ENCODE assay signal across 8 mouse cellular contexts in genomic region chr8:85554391-85555180, GRCm38 (mm10). TPM values are rescaled to one million over a fixed set of nuclear protein-coding genes. Genes with fewer than 3 reads are reported as not detected.
DNase-seq lines count a peak whose midpoint lies in the region; ATAC-seq lines count a peak whose summit lies in the region.

No protein-coding gene starts in this region.

- H3K9ac ChIP-seq in intestine, embryonic 15.5 days, result peak overlapping the region; percentile 94
- peak overlapping the region; percentile 91 for H3K9ac ChIP-seq in liver, embryonic 12.5 days
- peak overlapping the region; percentile 91 for H3K9ac ChIP-seq in neural tube, embryonic 11.5 days (ENCODE audit: low read length)

- no peaks in the 10 kb centered on the region for H3K9me3 ChIP-seq in intestine, embryonic 15.5 days
- H3K9me3 ChIP-seq in liver, embryonic 12.5 days (replicated peaks), result no peaks in the 10 kb centered on the region
- no peaks in the 10 kb centered on the region for H3K9me3 ChIP-seq in neural tube, embryonic 11.5 days (ENCODE audit: control insufficient read depth, low read length)

- H3K4me1 ChIP-seq in intestine, embryonic 15.5 days (replicated peaks), result no peaks in the 10 kb centered on the region
- H3K4me1 ChIP-seq in liver, embryonic 12.5 days, result peaks cover 34% of the 10 kb centered on the region
- H3K4me1 ChIP-seq in neural tube, embryonic 11.5 days (ENCODE audit: control insufficient read depth, insufficient read depth, low read length), result 0 out of 2 replicates have a peak, but pooled peaks cover 3% of the 10 kb centered on the region

- no peaks in the 10 kb centered on the region for H3K36me3 ChIP-seq in intestine, embryonic 15.5 days
- peaks cover 39% of the 10 kb centered on the region for H3K36me3 ChIP-seq in liver, embryonic 12.5 days
- no peaks in the 10 kb centered on the region; the same call in none of the 2 replicates for H3K36me3 ChIP-seq in neural tube, embryonic 11.5 days (ENCODE audit: control insufficient read depth, insufficient read depth, low read length)

- peak; percentile 73 for ATAC-seq in activated CD4-positive, CD25-positive, alpha-beta regulatory T cell, adult 4 months
- peak; percentile 95 for ATAC-seq in intestine, embryonic 15.5 days
- peak; percentile 91 for ATAC-seq in liver, embryonic 12.5 days
- peak; percentile 86 for ATAC-seq in neural tube, embryonic 11.5 days (ENCODE audit: insufficient read depth, low FRiP score, low TSS enrichment)

- H3K27ac ChIP-seq in intestine, embryonic 15.5 days, result peak overlapping the region; percentile 98
- H3K27ac ChIP-seq in liver, embryonic 12.5 days, result peak overlapping the region; percentile 90
- H3K27ac ChIP-seq in neural tube, embryonic 11.5 days (ENCODE audit: low read depth, low read length), result peak overlapping the region; percentile 83

- under 1% methylated on average over 66 of the region's 66 CpGs for WGBS in intestine, embryonic 15.5 days
- WGBS in liver, embryonic 12.5 days (ENCODE audit: insufficient replicate concordance), result under 1% methylated on average over 66 of the region's 66 CpGs
- WGBS in neural tube, embryonic 11.5 days, result under 1% methylated on average over 60 of the region's 66 CpGs

- H3K4me3 ChIP-seq in intestine, embryonic 15.5 days (replicated peaks), result peak overlapping the region; percentile 94
- peak overlapping the region; percentile 93 for H3K4me3 ChIP-seq in liver, embryonic 12.5 days
- peak overlapping the region; percentile 95 for H3K4me3 ChIP-seq in neural tube, embryonic 11.5 days (ENCODE audit: low read depth, low read length)

- peak; percentile 8 to 31 for DNase-seq in spleen, postnatal 36 days (ENCODE audit: low spot score in 2 of 2)
- no peak for DNase-seq in spleen, adult 18-20 months
- peak; percentile 10 for DNase-seq in fibroblast of lung, adult 2 months (ENCODE audit: low read depth)
- DNase-seq in neural tube, embryonic 11.5 days (ENCODE audit: low spot score), result peak; percentile 23
- no peak for DNase-seq in testis, postnatal 10 days (ENCODE audit: low spot score)

- H3K4me2 ChIP-seq in intestine, embryonic 15.5 days (replicated peaks), result peak overlapping the region; percentile 81
- peak overlapping the region; percentile 91 for H3K4me2 ChIP-seq in liver, embryonic 12.5 days
- H3K4me2 ChIP-seq in neural tube, embryonic 11.5 days (ENCODE audit: low read depth), result peak overlapping the region; percentile 87

- no peaks in the 10 kb centered on the region for H3K27me3 ChIP-seq in intestine, embryonic 15.5 days (replicated peaks)
- H3K27me3 ChIP-seq in liver, embryonic 12.5 days (replicated peaks), result no peaks in the 10 kb centered on the region
- H3K27me3 ChIP-seq in neural tube, embryonic 11.5 days (ENCODE audit: control insufficient read depth, insufficient read depth, low read length), result no peaks in the 10 kb centered on the region

RNA-seq across cellular contexts. Expression of gene Dnaja2, which starts 0.6 kb away (rescaled TPM):
- polyA plus RNA-seq in activated CD4-positive, CD25-positive, alpha-beta regulatory T cell, adult 4 months (2017; shearing (Covaris generic)), result 100 to 1,000 TPM; 171 to 183 TPM
- polyA plus RNA-seq in intestine, embryonic 15.5 days (2015; fragmentation: Nextera tagmentation; extraction: Ambion mirVana), result 144 and 158 TPM in 2 replicates
- 124 TPM in 2 replicates for polyA plus RNA-seq in liver, embryonic 12.5 days (2016; fragmentation: Nextera tagmentation; extraction: Ambion mirVana)
- 208 and 212 TPM in 2 replicates for polyA plus RNA-seq in neural tube, embryonic 11.5 days (2014; fragmentation: Nextera tagmentation; extraction: Ambion mirVana)

Comparison
In these comparisons a context has a peak if more than half of its experiments do, and no peak if none do; other contexts are left out.
1. DNase-seq: peak in spleen, postnatal 36 days (2 of 2), fibroblast of lung, adult 2 months (single experiment) and neural tube, embryonic 11.5 days (single experiment); none in spleen, adult 18-20 months (0 of 2) and testis, postnatal 10 days (single experiment).
2. Peak in every context shown above with its lines, with median percentiles within 50 percentile points of each other: ATAC-seq, H3K27ac ChIP-seq, H3K4me2 ChIP-seq, H3K4me3 ChIP-seq and H3K9ac ChIP-seq.